Mouse (Mus musculus): ENCODE results near the gene Pld6. TPM values are rescaled to one million over a fixed set of nuclear protein-coding genes. Genes with fewer than 3 reads are reported as not detected.
A peak's percentile ranks its signal among the peaks of the same experiment; 100 is the strongest.

The Pld6 gene
- polyA plus RNA-seq, 1 experiment: 0.69 TPM

- TF ChIP-seq POLR2A (IDR thresholded peaks at IDR 0.05; ENCODE audit: low read depth, low read length) (no peak), CTCF (IDR thresholded peaks at IDR 0.05; ENCODE audit: extremely low read depth, insufficient read depth, insufficient read length, insufficient replicate concordance) (peak; percentile 95)
- H3K4me3 ChIP-seq (ENCODE audit: extremely low read depth, insufficient read depth, insufficient read length): no peak overlapping the region
- WGBS: 60% methylated on average over 9 of the region's 9 CpGs
Measured at GRCm38 (mm10) chr11:59778181-59778873, 9.1 kb downstream of the Pld6 start.

GRCm38 (mm10) chr11:59777259-59777658 lies 10.2 kb downstream of the Pld6 start:
- 92% methylated on average over 5 of the region's 5 CpGs for WGBS
- Histone ChIP-seq H3K4me3 (ENCODE audit: extremely low read depth, insufficient read depth, insufficient read length) (no peak overlapping the region), H3K4me1 (ENCODE audit: control insufficient read depth, insufficient read depth, insufficient read length) (no peaks in the 10 kb centered on the region), H3K27ac (ENCODE audit: insufficient read depth, low read length) (no peak overlapping the region), H3K27me3 (ENCODE audit: control insufficient read depth, insufficient read depth, low read length) (no peaks in the 10 kb centered on the region), H3K36me3 (ENCODE audit: control insufficient read depth, insufficient read depth, low read length) (peaks cover 8% of the 10 kb centered on the region)
- DNase-seq (ENCODE audit: low read depth in 1 of 2, low spot score in 2 of 2): no peak
- TF ChIP-seq POLR2A (IDR thresholded peaks at IDR 0.05; ENCODE audit: low read depth, low read length): no peak
- no peak for TF ChIP-seq CTCF (IDR thresholded peaks at IDR 0.05; ENCODE audit: extremely low read depth, insufficient read depth, insufficient read length, insufficient replicate concordance)

More at GRCm38 (mm10) chr11:59778181-59778873, 9.1 kb downstream of the Pld6 start:
- H3K36me3 ChIP-seq (ENCODE audit: control insufficient read depth, insufficient read depth, low read length): peaks cover 6% of the 10 kb centered on the region
- peak; percentile 39 to 56 for DNase-seq (ENCODE audit: low read depth in 1 of 2, low spot score in 2 of 2)
- H3K27me3 ChIP-seq (ENCODE audit: control insufficient read depth, insufficient read depth, low read length): no peaks in the 10 kb centered on the region
- no peaks in the 10 kb centered on the region for H3K4me1 ChIP-seq (ENCODE audit: control insufficient read depth, insufficient read depth, insufficient read length)
- H3K27ac ChIP-seq (ENCODE audit: insufficient read depth, low read length): no peak overlapping the region

GRCm38 (mm10) chr11:59775435-59776148 lies 11.9 kb downstream of the Pld6 start:
- H3K4me1 ChIP-seq (ENCODE audit: control insufficient read depth, insufficient read depth, insufficient read length): no peaks in the 10 kb centered on the region
- no peak for TF ChIP-seq POLR2A (IDR thresholded peaks at IDR 0.05; ENCODE audit: low read depth, low read length)
- no peak for TF ChIP-seq CTCF (IDR thresholded peaks at IDR 0.05; ENCODE audit: extremely low read depth, insufficient read depth, insufficient read length, insufficient replicate concordance)
- no peak for DNase-seq (ENCODE audit: low read depth in 1 of 2, low spot score in 2 of 2)
- H3K27me3 ChIP-seq (ENCODE audit: control insufficient read depth, insufficient read depth, low read length): no peaks in the 10 kb centered on the region
- WGBS: 93% methylated on average over 13 of the region's 13 CpGs
- peaks cover 19% of the 10 kb centered on the region for H3K36me3 ChIP-seq (ENCODE audit: control insufficient read depth, insufficient read depth, low read length)
- no peak overlapping the region for H3K4me3 ChIP-seq (ENCODE audit: extremely low read depth, insufficient read depth, insufficient read length)
- H3K27ac ChIP-seq (ENCODE audit: insufficient read depth, low read length): no peak overlapping the region

GRCm38 (mm10) chr11:59774522-59774921 lies 12.9 kb downstream of the Pld6 start:
- Histone ChIP-seq H3K27ac (ENCODE audit: insufficient read depth, low read length) (no peak overlapping the region), H3K4me3 (ENCODE audit: extremely low read depth, insufficient read depth, insufficient read length) (no peak overlapping the region), H3K27me3 (ENCODE audit: control insufficient read depth, insufficient read depth, low read length) (no peaks in the 10 kb centered on the region), H3K4me1 (ENCODE audit: control insufficient read depth, insufficient read depth, insufficient read length) (no peaks in the 10 kb centered on the region), H3K36me3 (ENCODE audit: control insufficient read depth, insufficient read depth, low read length) (peaks cover 25% of the 10 kb centered on the region)
- no peak for DNase-seq (ENCODE audit: low read depth in 1 of 2, low spot score in 2 of 2)
- TF ChIP-seq CTCF (IDR thresholded peaks at IDR 0.05; ENCODE audit: extremely low read depth, insufficient read depth, insufficient read length, insufficient replicate concordance): no peak
- no peak for TF ChIP-seq POLR2A (IDR thresholded peaks at IDR 0.05; ENCODE audit: low read depth, low read length)
- WGBS: 41% methylated on average over 4 of the region's 4 CpGs

- no peak overlapping the region for H3K27ac ChIP-seq (ENCODE audit: insufficient read depth, low read length)
- no peaks in the 10 kb centered on the region for H3K4me1 ChIP-seq (ENCODE audit: control insufficient read depth, insufficient read depth, insufficient read length)
- 88% methylated on average over 4 of the region's 4 CpGs for WGBS
Measured at GRCm38 (mm10) chr11:59772902-59773301, 14.5 kb downstream of the Pld6 start.

GRCm38 (mm10) chr11:59772291-59772690 lies 15.2 kb downstream of the Pld6 start:
- H3K27me3 ChIP-seq (ENCODE audit: control insufficient read depth, insufficient read depth, low read length): no peaks in the 10 kb centered on the region
- H3K4me3 ChIP-seq (ENCODE audit: extremely low read depth, insufficient read depth, insufficient read length): no peak overlapping the region
- H3K36me3 ChIP-seq (ENCODE audit: control insufficient read depth, insufficient read depth, low read length): peaks cover 30% of the 10 kb centered on the region
- DNase-seq (ENCODE audit: low read depth in 1 of 2, low spot score in 2 of 2): no peak
- WGBS: 79% methylated on average over 2 of the region's 2 CpGs
- TF ChIP-seq CTCF (IDR thresholded peaks at IDR 0.05; ENCODE audit: extremely low read depth, insufficient read depth, insufficient read length, insufficient replicate concordance): no peak
- TF ChIP-seq POLR2A (IDR thresholded peaks at IDR 0.05; ENCODE audit: low read depth, low read length): no peak
- no peaks in the 10 kb centered on the region for H3K4me1 ChIP-seq (ENCODE audit: control insufficient read depth, insufficient read depth, insufficient read length)
- H3K27ac ChIP-seq (ENCODE audit: insufficient read depth, low read length): no peak overlapping the region

More at GRCm38 (mm10) chr11:59772902-59773301, 14.5 kb downstream of the Pld6 start:
- Histone ChIP-seq H3K27me3 (ENCODE audit: control insufficient read depth, insufficient read depth, low read length) (no peaks in the 10 kb centered on the region), H3K4me3 (ENCODE audit: extremely low read depth, insufficient read depth, insufficient read length) (no peak overlapping the region), H3K36me3 (ENCODE audit: control insufficient read depth, insufficient read depth, low read length) (peaks cover 26% of the 10 kb centered on the region)
- DNase-seq (ENCODE audit: low read depth in 1 of 2, low spot score in 2 of 2): no peak
- TF ChIP-seq CTCF (IDR thresholded peaks at IDR 0.05; ENCODE audit: extremely low read depth, insufficient read depth, insufficient read length, insufficient replicate concordance) (no peak), POLR2A (IDR thresholded peaks at IDR 0.05; ENCODE audit: low read depth, low read length) (no peak)

- DNase-seq (ENCODE audit: low read depth in 1 of 2, low spot score in 2 of 2): no peak
- no peaks in the 10 kb centered on the region for H3K27me3 ChIP-seq (ENCODE audit: control insufficient read depth, insufficient read depth, low read length)
- peaks cover 35% of the 10 kb centered on the region for H3K36me3 ChIP-seq (ENCODE audit: control insufficient read depth, insufficient read depth, low read length)
- no peak overlapping the region for H3K4me3 ChIP-seq (ENCODE audit: extremely low read depth, insufficient read depth, insufficient read length)
- no peak overlapping the region for H3K27ac ChIP-seq (ENCODE audit: insufficient read depth, low read length)
- H3K4me1 ChIP-seq (ENCODE audit: control insufficient read depth, insufficient read depth, insufficient read length): no peaks in the 10 kb centered on the region
- 59% methylated on average over 7 of the region's 7 CpGs for WGBS
- TF ChIP-seq POLR2A (IDR thresholded peaks at IDR 0.05; ENCODE audit: low read depth, low read length) (no peak), CTCF (IDR thresholded peaks at IDR 0.05; ENCODE audit: extremely low read depth, insufficient read depth, insufficient read length, insufficient replicate concordance) (no peak)
Measured at GRCm38 (mm10) chr11:59770753-59771152, 16.7 kb downstream of the Pld6 start.
